Mouse (Mus musculus): ENCODE data around the gene Faim2.
A peak's percentile ranks its signal among the peaks of the same experiment; 100 is the strongest.

Faim2 gene

DNA sequence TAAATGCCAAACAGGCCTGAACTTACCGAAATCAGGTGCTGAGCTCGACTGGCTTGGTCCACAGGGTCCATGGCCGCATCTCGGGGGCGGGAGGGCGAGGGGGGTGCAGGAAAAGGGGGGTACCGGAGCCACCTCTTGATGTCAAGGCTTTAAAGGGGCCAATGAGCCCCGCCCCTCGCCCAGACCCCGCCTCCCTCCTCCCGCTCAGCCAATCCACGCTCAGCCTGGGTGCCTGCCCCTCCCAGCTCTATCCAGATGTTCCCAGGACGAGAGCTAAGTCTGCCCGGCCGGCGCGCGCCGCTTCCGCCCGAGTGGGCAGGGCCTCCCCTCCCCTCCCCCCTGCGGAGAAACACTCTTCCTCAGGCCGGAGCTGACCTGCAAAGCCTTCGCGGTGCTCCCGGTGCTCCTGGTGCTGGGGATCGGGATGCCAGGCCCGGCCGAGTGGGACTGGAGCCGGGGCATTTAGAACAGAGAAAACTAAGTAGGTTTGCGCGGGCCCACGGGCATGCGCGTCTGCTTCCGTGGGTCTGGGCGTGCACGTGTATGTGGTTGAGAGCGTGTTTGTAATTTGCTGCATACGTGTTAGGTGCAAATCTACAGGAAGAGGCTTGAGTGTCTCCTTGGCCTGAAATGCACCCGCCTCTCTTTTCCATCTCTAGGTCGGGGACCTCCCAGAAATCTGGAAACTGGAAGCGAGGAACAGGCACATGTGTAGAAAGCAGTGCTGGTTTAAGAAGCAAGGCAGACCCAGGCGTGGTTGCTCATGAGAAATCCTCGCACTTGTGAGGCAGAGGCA lies 70.2 kb downstream of the Faim2 start, which contains the start of gene Nckap5l:
Nckap5l (minus strand) TSS at position 143 of the 796 bp plus-strand sequence.
- DNase-seq: peak; percentile 84 to 88

DNA sequence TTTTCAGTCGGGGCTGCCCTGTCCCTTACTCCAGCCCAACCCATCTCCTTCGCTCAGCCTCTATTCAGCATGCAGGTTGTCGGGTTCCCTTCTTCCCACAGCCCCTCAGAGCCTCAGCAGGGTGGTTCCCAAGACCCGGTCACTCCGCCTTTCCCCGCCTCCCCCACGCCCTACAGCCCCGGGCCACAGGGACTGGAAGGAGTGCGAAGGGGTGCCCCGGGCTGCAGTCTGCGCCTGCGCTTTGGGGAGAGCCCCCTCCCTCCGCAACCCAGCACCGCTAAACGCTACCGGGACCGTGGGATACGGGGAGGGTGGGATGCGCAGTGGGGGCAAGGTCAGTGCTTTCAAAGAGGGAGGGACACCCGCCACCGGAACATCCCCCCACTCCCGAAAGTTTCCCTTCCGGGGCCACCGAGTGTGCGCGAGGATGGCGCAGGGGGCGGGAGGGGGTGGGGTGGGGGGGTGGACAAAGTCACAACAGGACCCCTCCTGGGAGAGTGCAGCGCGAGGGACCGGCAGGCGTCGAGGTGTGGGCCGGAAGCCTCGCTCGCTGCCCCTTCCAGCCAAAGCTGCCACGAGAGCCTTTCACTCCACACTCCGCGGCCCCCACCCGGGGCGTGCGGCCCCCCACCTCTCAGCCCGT lies 70.9 kb downstream of the Faim2 start:
- peak; percentile 60 to 63 for DNase-seq

DNA sequence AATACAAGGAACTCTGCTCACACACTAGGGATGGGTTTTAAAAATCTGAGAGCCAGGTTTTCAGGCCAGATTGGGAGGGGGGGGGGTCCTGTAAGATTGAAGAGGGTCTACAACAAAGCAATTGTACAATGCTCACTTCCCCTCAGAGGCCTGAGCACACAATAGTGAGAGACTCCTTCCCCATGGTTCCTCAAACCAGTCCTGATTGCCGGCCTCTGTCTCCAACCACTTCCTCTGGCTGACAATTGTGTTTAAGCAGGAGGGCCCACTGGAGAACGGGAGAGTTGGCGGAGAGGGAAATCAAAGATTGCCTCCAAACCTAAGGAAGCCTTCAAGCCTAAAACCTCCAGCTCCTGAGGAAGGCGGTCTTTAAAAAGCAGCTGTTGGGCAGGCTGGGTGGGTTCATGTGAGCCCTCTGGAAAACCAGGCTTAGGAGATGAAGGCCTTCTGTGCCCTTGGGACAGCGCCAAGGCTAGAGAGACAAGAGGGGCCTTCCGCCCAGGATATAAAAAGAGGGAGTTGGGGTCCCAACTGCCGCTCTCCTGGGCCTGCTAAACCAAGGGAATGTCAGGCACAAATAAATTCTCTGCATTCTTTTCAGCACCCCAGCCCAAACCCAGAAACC lies 71.5 kb downstream of the Faim2 start:
- peak in 1 of 2 experiments; percentile 41 for DNase-seq

DNA sequence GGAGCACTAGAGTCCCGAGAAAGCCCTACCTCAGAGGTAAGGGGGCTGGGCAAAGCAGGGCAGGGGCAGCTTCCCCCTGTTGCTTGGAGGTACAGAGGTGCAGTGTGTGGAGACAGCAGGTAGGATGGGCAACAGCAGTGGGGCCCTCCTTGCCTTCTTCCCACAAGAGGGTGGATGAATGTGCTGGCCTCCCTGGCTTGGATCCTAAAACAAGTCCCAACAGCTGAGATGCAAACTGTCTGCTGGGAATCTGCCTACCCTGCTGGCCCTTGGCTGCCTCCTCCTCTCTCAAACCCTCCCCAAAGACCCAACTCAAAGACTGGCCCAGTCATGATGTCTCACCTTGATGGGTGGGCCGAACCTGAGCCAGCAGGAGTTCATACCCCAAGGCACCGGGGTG lies 72.5 kb downstream of the Faim2 start:
- no peak for DNase-seq

DNA sequence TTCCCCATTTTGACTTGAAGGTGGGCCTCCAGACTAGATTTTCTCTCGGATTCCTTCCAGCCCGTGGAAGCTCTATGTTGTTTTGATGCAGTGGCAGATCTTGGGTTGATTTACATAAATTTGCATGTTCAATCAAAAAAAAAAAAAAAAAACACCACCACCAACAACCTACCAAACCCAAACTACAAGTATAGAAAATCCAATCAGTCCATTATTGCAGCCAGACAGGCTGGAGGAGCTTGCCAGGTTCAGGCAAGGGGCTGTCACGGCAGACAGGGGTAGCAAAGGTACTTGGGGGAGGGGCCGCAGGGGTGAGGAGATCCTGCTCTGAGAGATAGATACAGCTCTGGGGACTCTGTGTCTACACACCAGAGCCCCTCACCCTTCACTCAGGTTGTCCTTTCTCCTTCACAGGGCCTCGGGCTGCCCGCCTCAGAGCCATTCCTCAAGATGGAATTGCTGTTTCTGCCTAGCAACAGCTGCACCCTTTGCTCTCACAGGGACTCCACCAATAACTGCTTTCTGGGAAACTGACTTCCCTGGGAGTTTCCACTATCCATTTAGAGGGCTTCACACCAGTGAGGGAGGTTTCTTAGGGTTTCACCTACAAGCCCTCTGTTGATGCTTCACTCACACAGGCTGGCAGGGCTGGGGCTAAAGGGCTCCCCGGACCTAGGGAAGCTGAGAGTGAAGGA lies 73.2 kb downstream of the Faim2 start:
- DNase-seq: no peak

DNA sequence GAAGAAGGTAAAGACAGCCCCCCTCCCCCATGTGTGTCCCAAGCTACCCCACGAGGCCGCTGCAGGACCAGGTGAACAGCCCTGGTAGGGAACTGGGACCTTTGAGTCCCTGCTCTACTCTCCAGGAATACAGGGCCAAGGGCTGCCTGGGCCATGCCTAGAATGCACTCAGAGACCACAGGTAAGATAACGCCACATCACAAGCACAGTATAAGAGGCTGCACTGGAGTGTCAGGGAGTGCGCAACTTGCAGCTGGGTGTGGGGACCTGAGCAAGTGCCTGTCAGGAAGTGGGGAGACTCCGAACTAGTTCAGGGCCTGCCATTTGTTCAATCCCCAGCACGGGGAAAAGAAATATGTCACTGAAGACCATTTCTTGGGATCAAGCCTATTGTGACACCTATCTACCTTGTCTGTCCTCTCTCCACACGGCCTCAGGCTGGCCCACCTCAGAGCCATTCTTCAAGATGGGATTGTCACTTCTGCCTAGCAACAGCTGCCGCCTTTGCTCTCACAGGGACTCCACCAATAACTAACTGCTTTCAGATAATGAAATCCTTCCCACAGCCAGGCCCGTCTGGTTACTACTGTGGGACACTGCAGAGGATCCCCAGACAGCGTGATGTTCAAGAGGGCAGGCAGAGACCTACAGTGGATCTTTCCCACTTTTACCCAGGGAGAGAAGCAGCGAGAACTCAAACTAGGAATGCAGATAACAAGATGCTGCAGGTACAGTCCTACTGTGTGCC lies 74.6 kb downstream of the Faim2 start:
- no peak for DNase-seq

DNA sequence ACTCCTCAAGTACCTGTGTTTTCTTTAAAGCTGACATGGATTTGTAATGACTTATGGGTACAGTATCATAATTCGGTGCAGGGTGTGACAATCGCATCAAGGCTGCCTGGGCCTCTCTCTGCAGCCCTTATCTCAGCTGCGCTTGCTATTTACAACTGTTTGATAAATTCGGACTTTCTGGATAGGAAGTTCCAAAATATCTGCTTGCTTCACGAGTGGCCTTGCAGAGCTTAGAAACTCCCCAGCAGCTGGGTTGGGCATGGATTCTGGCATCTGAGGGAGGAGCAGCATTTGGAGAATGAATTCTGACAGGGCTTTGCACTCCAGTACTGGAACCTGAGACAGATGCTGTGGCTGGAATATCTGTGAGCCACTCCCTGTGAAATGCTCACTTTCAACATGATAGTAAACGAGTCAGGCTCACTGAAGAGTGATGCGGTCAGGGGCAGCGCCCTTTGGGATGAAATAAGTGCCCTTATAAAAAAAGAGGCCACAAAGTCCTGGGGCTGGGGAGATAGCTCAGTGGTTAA lies 78.1 kb downstream of the Faim2 start:
- DNase-seq: no peak

DNA sequence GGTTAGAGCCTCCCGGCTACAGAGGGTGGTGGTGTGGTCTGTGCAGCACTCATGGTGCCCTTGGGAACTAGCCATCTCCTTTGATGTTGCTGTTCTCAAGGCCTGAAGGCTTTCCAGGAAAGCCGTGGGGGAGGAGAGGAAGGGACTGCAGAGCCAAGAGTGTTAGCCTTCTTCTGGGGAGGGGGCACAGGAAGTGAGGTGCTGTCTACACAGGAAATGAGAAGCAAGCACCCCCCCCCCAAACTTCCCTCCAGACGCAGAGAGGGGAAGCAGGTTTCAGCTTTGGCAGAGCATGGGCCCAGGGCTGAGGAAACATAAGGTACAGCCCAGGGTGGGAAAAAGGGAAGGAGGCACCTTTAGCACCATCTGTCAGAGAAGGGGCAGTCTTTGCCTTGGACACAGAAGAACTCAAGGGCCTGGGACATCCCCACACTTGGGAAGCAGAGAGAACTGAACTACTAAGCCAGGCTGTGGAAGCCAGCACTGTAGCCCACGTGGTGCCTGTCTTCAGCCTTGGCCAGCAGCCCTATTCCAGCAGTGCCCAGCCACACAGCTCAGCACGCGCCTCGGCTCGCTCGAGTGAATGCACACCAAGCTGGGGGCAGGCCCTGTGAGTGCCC lies 78.7 kb downstream of the Faim2 start:
- peak; percentile 68 to 71 for DNase-seq
